Mouse (Mus musculus): ENCODE data around the gene Lsm6. TPM values are rescaled to one million over a fixed set of nuclear protein-coding genes. Genes with fewer than 3 reads are reported as not detected.

The Lsm6 gene
- total RNA-seq, 2 experiments from 2014 or later = 54.3 to 60.5 TPM

GRCm38 (mm10) chr8:78808888-78809287 lies 12.1 kb downstream of the Lsm6 start:
- intact Hi-C loops (cut with DNase I) = no loop called here
- DNase-seq = no peak

GRCm38 (mm10) chr8:78808439-78808838 lies 12.5 kb downstream of the Lsm6 start:
- no peak for DNase-seq
- intact Hi-C loops (cut with DNase I) = no loop called here

DNA sequence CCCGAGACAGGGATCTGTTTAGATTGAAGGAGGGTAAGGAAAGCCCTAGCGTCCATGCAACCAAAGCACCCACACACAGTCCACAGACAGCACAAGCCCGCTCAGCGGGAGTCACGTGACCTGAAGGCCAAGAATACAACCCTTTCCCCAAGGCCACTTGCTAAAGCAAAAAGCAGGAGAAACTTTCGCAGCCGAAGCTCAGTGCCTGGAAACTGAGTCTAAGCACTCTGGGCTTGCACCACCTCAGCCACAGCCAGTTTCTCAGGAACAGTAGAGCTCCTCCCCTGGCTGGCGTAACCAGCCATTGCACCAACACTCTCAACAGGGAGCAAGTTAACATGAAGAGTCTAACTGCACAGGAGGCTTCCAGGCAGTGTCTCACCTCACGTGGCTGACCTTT lies 13.7 kb downstream of the Lsm6 start:
- intact Hi-C loops (cut with DNase I) = no loop called here
- DNase-seq = no peak

- intact Hi-C loops (cut with DNase I) = no loop called here
- DNase-seq = no peak
Observed at GRCm38 (mm10) chr8:78806006-78806405, 14.9 kb downstream of the Lsm6 start.

DNA sequence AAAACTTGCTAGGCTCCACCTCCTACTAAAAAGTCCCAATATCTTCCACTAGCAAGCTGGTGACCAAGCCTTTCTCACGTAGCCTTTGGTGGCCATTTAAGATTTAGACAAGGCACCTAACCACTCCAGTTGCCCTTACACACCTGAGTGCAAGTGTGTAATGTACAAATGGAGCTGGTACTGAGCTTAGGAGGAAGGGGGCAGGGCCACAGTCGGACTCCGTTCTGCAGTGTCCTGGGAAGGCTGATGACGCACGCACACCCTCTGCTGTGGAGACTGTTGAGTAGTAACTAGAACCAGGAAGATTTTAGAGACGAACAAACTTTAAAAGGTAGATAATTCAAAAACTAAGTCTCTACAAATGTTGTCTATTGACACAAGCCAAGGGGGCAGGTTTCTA lies 19.7 kb downstream of the Lsm6 start:
- intact Hi-C loops (cut with DNase I) = no loop called here
- no peak for DNase-seq

- intact Hi-C loops (cut with DNase I) = no loop called here
- DNase-seq = no peak
Observed at GRCm38 (mm10) chr8:78798671-78799070, 22.3 kb downstream of the Lsm6 start.

GRCm38 (mm10) chr8:78797985-78798384 lies 23.0 kb downstream of the Lsm6 start:
- no peak for DNase-seq
- intact Hi-C loops (cut with DNase I) = no loop called here

- intact Hi-C loops (cut with DNase I) = no loop called here
- DNase-seq = no peak
Observed at GRCm38 (mm10) chr8:78793231-78793630, 27.7 kb downstream of the Lsm6 start.

DNA sequence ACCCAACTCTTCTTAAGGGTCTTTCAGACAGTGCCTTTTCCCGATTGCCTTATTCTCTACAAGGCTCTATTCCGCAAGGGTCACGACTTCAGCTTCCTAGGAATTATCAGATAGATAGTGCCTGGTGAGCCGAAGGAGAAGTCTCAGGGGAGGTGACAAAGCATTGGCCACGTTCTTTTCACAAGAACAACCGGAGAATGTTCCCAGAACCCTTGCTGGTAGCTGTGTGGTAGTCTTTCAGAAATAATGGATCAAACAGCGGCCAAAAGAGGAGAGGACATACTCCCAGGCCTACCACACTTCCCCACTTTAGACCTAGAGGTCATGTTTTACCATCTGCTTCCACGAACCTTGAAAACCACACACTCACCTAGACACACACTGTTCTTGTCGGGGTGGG lies 44.1 kb downstream of the Lsm6 start:
- intact Hi-C loops (cut with DNase I) = no loop called here
- DNase-seq = no peak

DNA sequence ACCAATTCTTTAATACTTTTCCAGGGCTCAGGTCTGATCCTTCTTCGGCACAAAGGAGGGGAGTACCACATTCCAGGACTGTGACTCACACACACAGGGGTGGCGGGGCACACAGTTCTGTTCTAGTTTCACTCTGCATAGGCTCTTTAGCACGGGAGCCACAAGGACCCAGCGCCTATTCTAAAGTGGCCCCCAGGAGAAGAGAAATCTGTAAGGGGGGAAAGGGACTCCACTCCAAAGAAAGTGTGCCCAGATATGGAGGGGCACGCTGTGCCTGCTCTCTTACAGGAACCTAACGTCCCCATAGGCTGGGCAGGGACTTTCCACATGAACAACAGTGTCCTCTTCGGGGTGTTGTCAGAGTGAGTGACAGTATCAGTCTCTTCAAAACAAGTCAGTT lies 49.7 kb downstream of the Lsm6 start:
- intact Hi-C loops (cut with DNase I) = no loop called here
- DNase-seq = no peak

- DNase-seq = no peak
- intact Hi-C loops (cut with DNase I) = no loop called here
Observed at GRCm38 (mm10) chr8:78770584-78770983, 50.4 kb downstream of the Lsm6 start.

- DNase-seq = no peak
- intact Hi-C loops (cut with DNase I) = no loop called here
Observed at GRCm38 (mm10) chr8:78765556-78765955, 55.4 kb downstream of the Lsm6 start.

DNA sequence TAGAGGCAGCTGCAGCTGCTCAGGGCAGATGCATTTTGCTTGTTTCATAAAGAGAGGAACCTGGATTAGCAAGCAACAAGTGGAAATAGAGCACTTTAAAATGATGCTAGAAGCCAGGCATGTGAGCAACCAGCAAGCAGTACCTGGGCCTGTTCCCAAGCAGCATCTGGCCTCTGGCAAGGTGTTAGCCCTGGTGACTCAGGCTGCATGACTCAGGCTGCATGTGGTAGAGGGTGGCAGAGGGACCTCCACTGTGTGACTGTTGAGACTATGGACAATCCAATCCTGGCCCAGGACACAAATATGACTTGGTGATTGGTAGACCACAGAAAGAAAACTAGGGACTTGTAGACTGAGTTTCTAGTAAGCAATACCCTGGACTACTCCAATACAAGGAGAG lies 56.0 kb downstream of the Lsm6 start:
- no peak for DNase-seq
- intact Hi-C loops (cut with DNase I) = no loop called here

DNA sequence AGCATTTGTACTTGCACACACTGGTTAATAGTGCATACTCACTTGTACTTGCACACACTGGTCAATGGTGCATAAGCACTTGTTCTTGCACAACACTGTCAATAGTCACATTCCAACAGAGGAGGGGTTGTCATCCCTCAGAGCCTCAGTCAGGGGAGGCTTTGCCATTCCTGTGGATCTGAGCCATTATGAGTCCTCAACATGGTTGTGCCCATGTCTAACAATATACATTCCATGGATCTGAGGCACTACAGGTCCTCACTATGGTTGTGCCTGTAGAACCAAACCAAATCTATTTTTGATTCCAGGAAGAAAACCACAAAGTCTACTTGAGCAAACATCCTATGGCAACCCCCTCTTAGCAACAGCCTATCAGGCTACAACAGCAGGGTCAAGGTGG lies 61.8 kb downstream of the Lsm6 start:
- no peak for DNase-seq
- intact Hi-C loops (cut with DNase I) = no loop called here

DNA sequence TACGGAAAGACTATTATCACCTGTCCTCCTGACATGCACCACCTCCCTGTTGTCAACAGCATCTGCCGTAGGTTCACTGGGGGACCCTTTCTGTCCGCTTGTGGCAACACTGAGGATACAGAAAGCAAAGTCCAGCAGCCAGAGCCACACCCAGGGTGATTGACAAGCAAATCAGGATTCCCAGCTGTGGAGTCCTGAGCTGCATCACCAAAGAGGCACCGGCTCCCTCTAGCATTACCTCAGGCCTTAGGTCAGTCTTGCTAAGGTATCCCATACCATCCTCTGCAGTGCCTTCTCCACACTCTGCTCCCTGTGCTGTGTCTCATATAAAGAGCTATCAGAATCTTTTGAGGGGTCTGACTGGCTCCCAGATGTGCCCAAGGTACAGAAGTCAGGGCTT lies 66.0 kb downstream of the Lsm6 start:
- intact Hi-C loops (cut with DNase I) = no loop called here
- no peak for DNase-seq

Other genes starting within 250 kb of the Lsm6 start
- gene Zfp827, start 207.3 kb upstream of the Lsm6 start, total RNA-seq (2021) = 10 to 100 TPM; 18.4 to 20.2 TPM